Mouse (Mus musculus) C2C12 (cell line): Measurements from ENCODE around the gene Scrt2.

ENCODE experiments used
- CEBPB ChIP-seq: IDR thresholded peaks from one replicate; pipeline ENCODE4 v1.6.1; 2011; ENCODE audit warnings: low read depth, mild to moderate bottlenecking, control low read depth, moderate library complexity
- CTCF ChIP-seq: IDR thresholded peaks from one replicate; pipeline ENCODE4 v1.5.1; 2011; ENCODE audit not compliant: control insufficient read depth, insufficient read depth, insufficient read length
- MAX ChIP-seq: IDR thresholded peaks from one replicate; pipeline ENCODE4 v1.6.1; 2011; ENCODE audit warnings: mild to moderate bottlenecking, control low read depth
- MYOD1 ChIP-seq: IDR thresholded peaks from one replicate; pipeline ENCODE4 v1.6.1; 2011; ENCODE audit warnings: low read depth; ENCODE audit not compliant: control insufficient read depth, insufficient read length
- MYOG ChIP-seq: IDR thresholded peaks from one replicate; pipeline ENCODE4 v1.6.1; 2011; ENCODE audit not compliant: control insufficient read depth, insufficient read length; ENCODE audit errors: extremely low read depth
- USF1 ChIP-seq: IDR thresholded peaks from one replicate; pipeline ENCODE4 v1.6.1; 2011; ENCODE audit warnings: low read depth, mild to moderate bottlenecking, control low read depth, moderate library complexity

DNA sequence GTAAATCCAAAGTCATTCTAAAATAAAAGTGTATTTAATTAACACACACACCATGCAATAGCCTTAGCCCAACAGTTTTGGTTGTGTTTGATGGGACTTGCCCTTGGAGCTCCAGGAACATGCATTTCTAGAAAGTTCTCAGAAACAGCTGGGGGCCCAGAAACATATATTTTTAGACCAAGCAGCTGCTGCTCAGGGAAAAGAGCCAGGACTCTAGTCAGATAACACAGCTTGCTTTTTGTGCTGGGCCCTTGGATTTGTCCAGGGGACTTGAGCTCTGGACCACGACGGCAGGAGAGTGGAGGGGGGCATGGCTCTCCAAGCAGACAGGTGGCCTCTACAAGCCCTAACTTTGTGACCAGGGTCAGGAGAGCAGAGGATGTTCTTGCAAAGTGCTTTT, 30.0 kb downstream of the Scrt2 start:
- TF ChIP-seq MYOG (no peak), CTCF (no peak), MAX (no peak), MYOD1 (no peak), USF1 (no peak), CEBPB (no peak)
